Mouse (Mus musculus): ENCODE measurements around the gene 1700001O22Rik. TPM values are rescaled to one million over a fixed set of nuclear protein-coding genes. Genes with fewer than 3 reads are reported as not detected.

1700001O22Rik gene
- 1.1 and 1.8 TPM in 2 replicates for polyA plus RNA-seq (2015; fragmentation: Nextera tagmentation; extraction: Ambion mirVana)

GRCm38 (mm10) chr2:30803604-30804003, at the start of gene 1700001O22Rik:
Gene 1700001O22Rik (minus strand): TSS chr2:30803661.
- Histone ChIP-seq H3K9me3 (no peaks in the 10 kb centered on the region), H3K4me1 (replicated peaks) (peaks cover 20% of the 10 kb centered on the region), H3K27me3 (replicated peaks) (peaks cover 13% of the 10 kb centered on the region), H3K36me3 (no peaks in the 10 kb centered on the region), H3K9ac (no peak within 1 kb of the TSS), H3K4me2 (replicated peaks) (no peak within 1 kb of the TSS), H3K27ac (no peak within 1 kb of the TSS), H3K4me3 (replicated peaks) (no peak within 1 kb of the TSS)
- 82% methylated on average over 3 of the region's 3 CpGs for WGBS
- no peak for ATAC-seq

GRCm38 (mm10) chr2:30852771-30853313, 49.4 kb upstream of the 1700001O22Rik start:
- peaks cover 7% of the 10 kb centered on the region; the same call in 1 of the 2 replicates for H3K4me1 ChIP-seq (replicated peaks)
- ATAC-seq: no peak
- no peak overlapping the region for H3K27ac ChIP-seq
- no peaks in the 10 kb centered on the region for H3K9me3 ChIP-seq
- peaks cover 4% of the 10 kb centered on the region; the same call in 1 of the 2 replicates for H3K27me3 ChIP-seq (replicated peaks)
- no peak overlapping the region for H3K9ac ChIP-seq
- H3K4me3 ChIP-seq (replicated peaks): no peak overlapping the region
- peak overlapping the region; percentile 3; the same call in 1 of the 2 replicates for H3K4me2 ChIP-seq (replicated peaks)
- 29% methylated on average over 20 of the region's 20 CpGs for WGBS
- H3K36me3 ChIP-seq: no peaks in the 10 kb centered on the region

GRCm38 (mm10) chr2:30850581-30850980, 47.1 kb upstream of the 1700001O22Rik start:
- H3K9ac ChIP-seq: no peak overlapping the region
- peaks cover 12% of the 10 kb centered on the region; the same call in 1 of the 2 replicates for H3K4me1 ChIP-seq (replicated peaks)
- no peaks in the 10 kb centered on the region for H3K36me3 ChIP-seq
- no peak for ATAC-seq
- H3K4me2 ChIP-seq (replicated peaks): no peak overlapping the region
- no peak overlapping the region for H3K4me3 ChIP-seq (replicated peaks)
- 34% methylated on average over 5 of the region's 6 CpGs for WGBS
- no peak overlapping the region for H3K27ac ChIP-seq
- no peaks in the 10 kb centered on the region for H3K9me3 ChIP-seq
- H3K27me3 ChIP-seq (replicated peaks): peaks cover 21% of the 10 kb centered on the region

- H3K9me3 ChIP-seq: no peaks in the 10 kb centered on the region
- peaks cover 39% of the 10 kb centered on the region for H3K27me3 ChIP-seq (replicated peaks)
- no peak overlapping the region for H3K27ac ChIP-seq
- no peak overlapping the region for H3K9ac ChIP-seq
- H3K4me3 ChIP-seq (replicated peaks): no peak overlapping the region
- peaks cover 18% of the 10 kb centered on the region; the same call in 1 of the 2 replicates for H3K4me1 ChIP-seq (replicated peaks)
- WGBS: 71% methylated on average over 8 of the region's 8 CpGs
- H3K36me3 ChIP-seq: no peaks in the 10 kb centered on the region
- H3K4me2 ChIP-seq (replicated peaks): no peak overlapping the region
- ATAC-seq: no peak
Measured at GRCm38 (mm10) chr2:30848184-30848583, 44.7 kb upstream of the 1700001O22Rik start.

- Histone ChIP-seq H3K9ac (no peak overlapping the region), H3K9me3 (no peaks in the 10 kb centered on the region)
- WGBS: 28% methylated on average over 6 of the region's 6 CpGs
Measured at GRCm38 (mm10) chr2:30846723-30847122, 43.3 kb upstream of the 1700001O22Rik start.

GRCm38 (mm10) chr2:30846236-30846635, 42.8 kb upstream of the 1700001O22Rik start:
- Histone ChIP-seq H3K9ac (no peak overlapping the region), H3K36me3 (no peaks in the 10 kb centered on the region), H3K27me3 (replicated peaks) (peaks cover 42% of the 10 kb centered on the region), H3K27ac (no peak overlapping the region), H3K4me2 (replicated peaks) (peak overlapping the region; percentile 96), H3K9me3 (no peaks in the 10 kb centered on the region), H3K4me3 (replicated peaks) (no peak overlapping the region), H3K4me1 (replicated peaks) (peaks cover 11% of the 10 kb centered on the region; the same call in 1 of the 2 replicates)
- 75% methylated on average over 8 of the region's 8 CpGs for WGBS
- ATAC-seq: no peak

More at GRCm38 (mm10) chr2:30846723-30847122, 43.3 kb upstream of the 1700001O22Rik start:
- H3K4me1 ChIP-seq (replicated peaks): peaks cover 11% of the 10 kb centered on the region; the same call in 1 of the 2 replicates
- no peak overlapping the region for H3K4me2 ChIP-seq (replicated peaks)
- no peaks in the 10 kb centered on the region for H3K36me3 ChIP-seq
- H3K4me3 ChIP-seq (replicated peaks): no peak overlapping the region
- H3K27me3 ChIP-seq (replicated peaks): peaks cover 42% of the 10 kb centered on the region
- no peak overlapping the region for H3K27ac ChIP-seq
- ATAC-seq: no peak

GRCm38 (mm10) chr2:30845152-30846070, 42.0 kb upstream of the 1700001O22Rik start:
- H3K27ac ChIP-seq: no peak overlapping the region
- 2% methylated on average over 73 of the region's 80 CpGs for WGBS
- H3K27me3 ChIP-seq (replicated peaks): peaks cover 38% of the 10 kb centered on the region
- H3K4me1 ChIP-seq (replicated peaks): peaks cover 11% of the 10 kb centered on the region; the same call in 1 of the 2 replicates
- H3K4me2 ChIP-seq (replicated peaks): peak overlapping the region; percentile 96
- peak overlapping the region; percentile 57 for H3K4me3 ChIP-seq (replicated peaks)
- ATAC-seq: peak; percentile 58
- H3K9ac ChIP-seq: peak overlapping the region; percentile 62
- no peaks in the 10 kb centered on the region for H3K9me3 ChIP-seq
- no peaks in the 10 kb centered on the region for H3K36me3 ChIP-seq

- WGBS: 37% methylated on average over 10 of the region's 10 CpGs
- peaks cover 11% of the 10 kb centered on the region; the same call in 1 of the 2 replicates for H3K4me1 ChIP-seq (replicated peaks)
Measured at GRCm38 (mm10) chr2:30842615-30843014, 39.2 kb upstream of the 1700001O22Rik start.

GRCm38 (mm10) chr2:30836238-30836990, 33.0 kb upstream of the 1700001O22Rik start:
- WGBS: 20% methylated on average over 21 of the region's 21 CpGs
- no peak; the same call in 1 of the 2 replicates for ATAC-seq
- peaks cover 6% of the 10 kb centered on the region; the same call in 1 of the 2 replicates for H3K4me1 ChIP-seq (replicated peaks)
- no peak overlapping the region for H3K4me3 ChIP-seq (replicated peaks)
- H3K9ac ChIP-seq: no peak overlapping the region; the same call in 1 of the 2 replicates
- peak overlapping the region; percentile 31 for H3K4me2 ChIP-seq (replicated peaks)
- H3K9me3 ChIP-seq: no peaks in the 10 kb centered on the region
- no peaks in the 10 kb centered on the region; the same call in 1 of the 2 replicates for H3K27me3 ChIP-seq (replicated peaks)
- no peak overlapping the region for H3K27ac ChIP-seq
- H3K36me3 ChIP-seq: no peaks in the 10 kb centered on the region

More at GRCm38 (mm10) chr2:30842615-30843014, 39.2 kb upstream of the 1700001O22Rik start:
- no peak overlapping the region for H3K27ac ChIP-seq
- H3K36me3 ChIP-seq: no peaks in the 10 kb centered on the region
- peaks cover 38% of the 10 kb centered on the region for H3K27me3 ChIP-seq (replicated peaks)
- ATAC-seq: no peak
- no peak overlapping the region for H3K9ac ChIP-seq
- no peak overlapping the region for H3K4me2 ChIP-seq (replicated peaks)
- no peaks in the 10 kb centered on the region for H3K9me3 ChIP-seq
- no peak overlapping the region for H3K4me3 ChIP-seq (replicated peaks)

- Histone ChIP-seq H3K9me3 (no peaks in the 10 kb centered on the region), H3K9ac (no peak within 1 kb of the TSS), H3K4me1 (replicated peaks) (peaks cover 6% of the 10 kb centered on the region; the same call in 1 of the 2 replicates), H3K27ac (no peak within 1 kb of the TSS), H3K4me2 (replicated peaks) (no peak within 1 kb of the TSS), H3K4me3 (replicated peaks) (no peak within 1 kb of the TSS), H3K36me3 (no peaks in the 10 kb centered on the region), H3K27me3 (replicated peaks) (no peaks in the 10 kb centered on the region; the same call in 1 of the 2 replicates)
- 63% methylated on average over 9 of the region's 10 CpGs for WGBS
- no peak for ATAC-seq
Measured at GRCm38 (mm10) chr2:30834373-30835022, 31.0 kb upstream of the 1700001O22Rik start, which contains the start of gene Prrx2. Gene Prrx2 (plus strand): TSS chr2:30834972.

- Histone ChIP-seq H3K9me3 (no peaks in the 10 kb centered on the region), H3K4me1 (replicated peaks) (peaks cover 6% of the 10 kb centered on the region; the same call in 1 of the 2 replicates), H3K27ac (no peak overlapping the region), H3K4me2 (replicated peaks) (no peak overlapping the region), H3K4me3 (replicated peaks) (no peak overlapping the region), H3K27me3 (replicated peaks) (no peaks in the 10 kb centered on the region; the same call in 1 of the 2 replicates), H3K9ac (no peak overlapping the region), H3K36me3 (no peaks in the 10 kb centered on the region)
- WGBS: 52% methylated on average over 5 of the region's 5 CpGs
- ATAC-seq: no peak
Measured at GRCm38 (mm10) chr2:30833644-30834043, 30.2 kb upstream of the 1700001O22Rik start.
